Mouse (Mus musculus): ENCODE measurements at regions not wholly inside any gene's neighbourhood (a gene's known extent, or its start where the extent isn't known, plus 50 kb on each side); places are given as distances from the start of the nearest gene placed in this dataset.

DNA sequence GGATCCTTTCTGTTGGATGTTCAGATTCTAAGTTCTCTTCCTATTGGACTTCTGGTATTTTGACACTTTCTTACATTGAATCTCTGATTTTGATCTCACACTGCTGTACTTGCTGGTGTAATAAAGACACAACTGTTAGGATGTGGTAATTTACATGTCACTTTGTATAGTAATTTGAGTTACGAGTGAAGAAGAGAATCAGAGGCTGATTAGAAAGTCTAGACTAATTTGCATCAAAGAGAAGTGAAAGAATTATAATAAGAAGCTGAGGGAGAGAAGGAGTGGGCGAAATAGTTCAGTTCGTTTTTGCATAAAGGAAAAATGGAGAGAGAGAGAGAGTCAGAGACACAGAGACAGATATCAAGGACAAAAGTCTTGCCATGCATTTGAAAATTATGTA is 1142.8 kb upstream of the Cited2 start:
- no peak for ATAC-seq (replicated peaks; ENCODE audit: low FRiP score, low TSS enrichment, poor library complexity, severe bottlenecking)

GRCm38 (mm10) chr10:16588833-16589232 is 1134.2 kb upstream of the Cited2 start:
- no peak for ATAC-seq (replicated peaks; ENCODE audit: low FRiP score, low TSS enrichment, poor library complexity, severe bottlenecking)

DNA sequence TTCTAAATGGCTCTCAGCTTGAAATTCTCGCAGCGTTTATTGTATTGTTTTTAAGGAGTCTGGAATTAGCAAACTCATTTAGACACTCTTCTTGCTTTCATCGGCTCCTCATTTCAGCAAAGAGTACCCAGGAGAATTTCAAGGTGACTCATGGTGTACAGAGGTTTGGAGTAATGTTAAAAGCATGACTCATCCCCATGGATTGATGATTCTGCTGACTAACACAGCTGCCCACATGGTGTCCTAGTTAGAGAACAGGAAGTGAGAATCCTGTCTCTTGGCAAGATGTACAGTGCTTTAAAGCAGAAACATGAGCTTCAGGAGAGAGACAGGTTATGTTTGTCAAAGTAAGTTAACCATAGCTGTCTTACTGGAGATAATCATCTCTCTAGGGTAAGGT is 1133.6 kb upstream of the Cited2 start:
- no peak for ATAC-seq (replicated peaks; ENCODE audit: low FRiP score, low TSS enrichment, poor library complexity, severe bottlenecking)

DNA sequence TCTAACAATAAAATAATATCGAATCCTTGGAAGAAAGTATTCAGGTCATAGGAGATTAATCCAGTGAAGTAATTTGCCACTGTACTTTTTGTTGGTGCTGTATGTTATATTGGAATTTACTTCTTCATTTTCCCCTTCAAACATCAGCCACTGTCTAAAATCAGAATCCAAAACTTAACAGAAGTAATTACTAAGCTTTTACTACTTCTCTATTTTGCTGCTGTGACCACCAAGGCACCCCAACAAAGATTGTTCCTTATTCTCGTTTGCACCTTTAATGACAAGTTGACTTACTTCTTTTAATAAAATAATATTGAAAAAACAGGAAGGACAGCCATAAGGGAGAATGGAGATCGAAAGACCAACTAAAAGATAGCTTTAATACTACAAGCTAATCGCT is 1130.1 kb upstream of the Cited2 start:
- ATAC-seq (replicated peaks; ENCODE audit: low FRiP score, low TSS enrichment, poor library complexity, severe bottlenecking) = no peak

- ATAC-seq (replicated peaks; ENCODE audit: low FRiP score, low TSS enrichment, poor library complexity, severe bottlenecking) = no peak
Measured at GRCm38 (mm10) chr10:16600041-16600440, 1123.0 kb upstream of the Cited2 start.

DNA sequence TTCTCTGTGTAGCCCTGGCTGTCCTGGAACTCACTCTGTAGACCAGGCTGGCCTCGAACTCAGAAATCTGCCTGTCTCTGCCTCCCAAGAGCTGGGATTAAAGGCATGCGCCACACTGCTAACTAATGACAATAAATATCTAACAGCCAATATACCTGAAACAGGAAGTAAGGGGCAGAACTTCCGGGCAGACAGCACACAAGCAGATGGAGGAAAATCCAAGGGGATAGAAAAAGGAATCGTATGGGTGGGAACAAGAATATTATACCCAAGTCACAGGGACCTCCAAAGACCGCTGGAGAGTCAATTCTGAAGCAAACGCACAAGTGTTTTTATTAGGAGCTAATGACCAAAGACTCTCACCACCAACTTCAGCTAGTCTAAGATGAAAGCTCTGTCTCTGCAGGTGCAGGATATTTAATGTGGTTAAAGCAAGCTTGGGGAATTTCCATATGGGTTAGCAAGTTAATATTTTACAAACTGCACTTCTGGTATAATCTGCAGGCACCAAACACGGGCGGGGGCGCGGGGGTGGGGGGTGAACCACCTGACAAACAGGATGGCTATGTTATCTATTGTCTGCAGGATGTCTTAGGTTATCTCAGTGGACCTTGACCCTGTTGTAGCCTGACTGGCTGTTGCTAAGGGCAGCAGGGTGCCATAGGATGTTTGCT is 1122.3 kb upstream of the Cited2 start:
- peak; percentile 96 for ATAC-seq (replicated peaks; ENCODE audit: low FRiP score, low TSS enrichment, poor library complexity, severe bottlenecking)

GRCm38 (mm10) chr10:16601225-16601595 is 1121.8 kb upstream of the Cited2 start:
- ATAC-seq (replicated peaks; ENCODE audit: low FRiP score, low TSS enrichment, poor library complexity, severe bottlenecking) = peak; percentile 61

DNA sequence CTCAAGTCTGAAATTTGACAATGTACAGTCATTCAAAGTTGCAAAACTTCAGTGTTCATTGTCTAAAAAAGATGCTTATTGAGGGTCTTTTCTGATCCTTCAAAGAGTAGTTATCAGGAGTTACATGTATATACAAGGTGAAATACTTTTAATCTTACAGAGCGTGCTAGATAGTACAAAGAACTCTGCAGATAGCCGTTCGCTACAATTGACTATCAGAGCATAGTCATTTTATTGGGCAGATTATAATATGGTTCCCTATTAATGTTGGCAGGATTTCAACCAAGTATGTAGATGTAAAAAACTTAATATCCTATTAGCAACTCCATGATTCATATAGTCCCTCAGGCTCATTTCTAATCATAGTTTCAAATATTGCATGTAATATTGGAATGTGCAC is 1114.7 kb upstream of the Cited2 start:
- no peak for ATAC-seq (replicated peaks; ENCODE audit: low FRiP score, low TSS enrichment, poor library complexity, severe bottlenecking)

- no peak for ATAC-seq (replicated peaks; ENCODE audit: low FRiP score, low TSS enrichment, poor library complexity, severe bottlenecking)
Measured at GRCm38 (mm10) chr10:16618752-16619151, 1104.3 kb upstream of the Cited2 start.

DNA sequence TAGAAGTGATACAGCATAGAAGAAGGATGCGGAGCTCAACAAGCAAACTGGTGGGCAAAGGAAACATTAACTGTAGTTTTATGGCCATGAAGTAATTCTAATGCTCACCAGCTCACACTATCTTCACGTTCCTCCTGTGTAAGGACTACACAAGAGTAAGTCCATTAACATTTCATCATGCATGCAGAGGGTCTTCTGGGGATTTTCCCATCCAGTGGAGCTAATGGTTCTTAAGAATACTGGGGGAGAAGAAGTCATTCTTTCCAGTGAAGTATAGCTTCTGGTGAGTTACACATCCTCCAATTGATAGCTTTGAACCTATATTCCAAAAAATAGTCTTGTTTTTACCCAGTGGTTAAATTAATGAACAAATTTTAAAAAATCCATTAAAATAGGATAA is 1103.4 kb upstream of the Cited2 start:
- no peak for ATAC-seq (replicated peaks; ENCODE audit: low FRiP score, low TSS enrichment, poor library complexity, severe bottlenecking)

GRCm38 (mm10) chr10:16620804-16621559 is 1102.0 kb upstream of the Cited2 start:
- ATAC-seq (replicated peaks; ENCODE audit: low FRiP score, low TSS enrichment, poor library complexity, severe bottlenecking) = no peak

DNA sequence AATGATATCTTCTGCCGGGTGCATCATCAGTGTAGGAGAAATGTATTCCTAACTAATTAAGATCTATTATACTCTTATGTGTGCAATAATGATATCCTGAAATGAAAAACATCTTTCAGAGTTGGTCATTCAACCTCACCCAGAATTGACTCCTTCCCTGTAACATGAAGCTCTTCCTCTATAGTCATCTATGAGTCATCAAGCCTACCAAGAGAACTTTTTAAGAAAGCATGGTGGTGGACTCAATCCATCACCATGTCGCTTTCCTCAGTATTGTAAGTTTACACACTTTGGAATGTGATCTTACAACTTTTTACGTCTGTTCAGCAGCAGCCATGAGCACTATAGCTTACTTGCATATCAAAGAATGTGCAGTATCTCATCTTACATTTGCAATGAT is 1100.2 kb upstream of the Cited2 start:
- no peak for ATAC-seq (replicated peaks; ENCODE audit: low FRiP score, low TSS enrichment, poor library complexity, severe bottlenecking)

- no peak for ATAC-seq (replicated peaks; ENCODE audit: low FRiP score, low TSS enrichment, poor library complexity, severe bottlenecking)
Measured at GRCm38 (mm10) chr10:16633236-16633635, 1089.8 kb upstream of the Cited2 start.

- no peak for ATAC-seq (replicated peaks; ENCODE audit: low FRiP score, low TSS enrichment, poor library complexity, severe bottlenecking)
Measured at GRCm38 (mm10) chr10:16635463-16635862, 1087.6 kb upstream of the Cited2 start.

DNA sequence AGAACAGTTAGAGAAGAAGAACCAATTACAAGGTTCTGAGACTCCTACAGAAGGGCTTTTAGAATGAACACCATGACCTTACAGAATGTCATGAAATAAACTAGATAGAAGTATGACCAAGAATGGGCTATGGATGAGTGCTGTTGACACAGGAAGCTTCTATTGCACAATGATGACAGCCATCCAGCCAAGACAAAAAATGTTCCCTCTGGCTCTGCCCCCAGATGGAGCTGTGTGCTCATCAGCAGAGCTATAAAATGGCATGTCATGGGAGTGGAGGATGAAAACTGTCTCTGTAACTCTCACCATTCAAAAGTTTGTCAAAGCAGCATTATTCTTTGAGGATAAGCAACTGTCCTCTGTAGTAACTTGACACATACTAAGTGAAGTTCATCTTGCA is 1086.0 kb upstream of the Cited2 start:
- peak; percentile 67 for ATAC-seq (replicated peaks; ENCODE audit: low FRiP score, low TSS enrichment, poor library complexity, severe bottlenecking)

DNA sequence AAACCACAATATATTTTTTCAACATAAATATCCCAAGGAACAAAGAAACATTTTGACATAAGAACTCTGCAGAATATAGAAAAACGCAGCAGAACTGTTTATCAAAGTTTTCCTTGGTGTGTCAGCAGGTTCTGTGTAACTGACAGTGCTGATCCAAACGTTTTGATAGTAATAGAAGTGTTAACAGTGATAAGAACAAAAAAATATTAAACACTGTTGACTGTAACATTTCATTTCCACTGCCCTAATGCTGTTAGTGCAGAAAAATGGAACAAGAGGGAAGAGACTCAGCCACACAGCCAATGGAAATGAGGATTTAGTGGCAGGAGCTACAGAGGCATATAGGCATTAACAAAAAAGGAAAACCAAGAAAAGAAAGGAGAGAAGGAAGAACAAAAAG is 1084.9 kb upstream of the Cited2 start:
- peak; percentile 85 for ATAC-seq (replicated peaks; ENCODE audit: low FRiP score, low TSS enrichment, poor library complexity, severe bottlenecking)

DNA sequence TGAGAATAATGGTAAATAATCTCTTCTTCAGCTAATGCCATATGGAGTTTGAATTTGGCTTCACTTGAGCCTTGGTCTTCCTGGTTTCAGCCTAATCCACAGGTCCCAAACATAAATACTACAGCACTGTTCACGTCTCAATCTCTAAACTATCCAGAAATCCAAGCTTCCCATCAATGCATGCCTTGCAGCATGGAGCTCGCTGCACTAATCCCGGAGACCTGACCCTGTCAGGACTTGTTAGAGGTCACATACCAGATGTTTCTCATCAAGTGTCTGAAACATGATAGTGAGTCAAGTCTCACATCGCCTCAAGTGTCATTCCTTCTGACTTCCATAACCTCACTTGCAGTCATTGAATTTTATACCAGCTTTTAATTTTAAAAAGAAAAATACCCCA is 1082.9 kb upstream of the Cited2 start:
- no peak for ATAC-seq (replicated peaks; ENCODE audit: low FRiP score, low TSS enrichment, poor library complexity, severe bottlenecking)

GRCm38 (mm10) chr10:16650120-16650519 is 1072.9 kb upstream of the Cited2 start:
- ATAC-seq (replicated peaks; ENCODE audit: low FRiP score, low TSS enrichment, poor library complexity, severe bottlenecking) = no peak

DNA sequence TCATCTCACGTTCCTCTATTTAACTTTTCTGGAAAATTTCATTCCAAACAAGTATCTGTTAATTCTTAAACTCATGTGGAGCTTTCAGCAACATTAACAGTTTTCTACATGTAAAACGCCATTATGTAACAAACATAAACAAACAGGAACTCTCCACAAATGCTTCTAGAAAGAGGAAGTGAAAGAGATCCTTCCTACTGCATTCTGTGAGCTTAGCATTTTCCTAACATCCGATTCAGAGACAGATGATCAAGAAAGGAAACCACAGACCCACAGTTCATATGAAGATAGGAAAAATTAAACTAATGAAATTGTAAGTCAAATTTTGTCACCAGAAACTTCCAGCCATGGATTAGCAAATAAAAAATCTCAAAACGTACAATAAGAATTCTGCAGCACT is 1070.6 kb upstream of the Cited2 start:
- ATAC-seq (replicated peaks; ENCODE audit: low FRiP score, low TSS enrichment, poor library complexity, severe bottlenecking) = no peak

DNA sequence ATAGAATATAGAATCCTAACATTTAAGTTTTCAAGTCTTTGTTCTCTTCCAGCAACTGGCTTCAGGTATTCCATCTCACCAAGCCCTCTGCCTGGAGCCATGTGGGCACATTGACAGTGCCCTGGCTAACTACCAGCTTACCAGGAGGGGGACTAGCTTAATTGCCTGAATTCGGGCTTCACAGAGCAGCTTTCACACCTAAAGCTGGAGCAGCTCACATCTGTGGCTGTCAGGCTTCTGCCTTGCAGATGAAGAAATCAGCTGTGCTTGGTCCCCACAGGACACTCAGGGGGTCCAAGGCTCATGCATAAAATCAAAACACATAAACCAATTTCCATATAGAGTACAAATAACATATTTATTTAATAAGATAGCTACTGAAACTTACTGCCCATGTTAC is 1058.5 kb upstream of the Cited2 start:
- ATAC-seq (replicated peaks; ENCODE audit: low FRiP score, low TSS enrichment, poor library complexity, severe bottlenecking) = no peak

DNA sequence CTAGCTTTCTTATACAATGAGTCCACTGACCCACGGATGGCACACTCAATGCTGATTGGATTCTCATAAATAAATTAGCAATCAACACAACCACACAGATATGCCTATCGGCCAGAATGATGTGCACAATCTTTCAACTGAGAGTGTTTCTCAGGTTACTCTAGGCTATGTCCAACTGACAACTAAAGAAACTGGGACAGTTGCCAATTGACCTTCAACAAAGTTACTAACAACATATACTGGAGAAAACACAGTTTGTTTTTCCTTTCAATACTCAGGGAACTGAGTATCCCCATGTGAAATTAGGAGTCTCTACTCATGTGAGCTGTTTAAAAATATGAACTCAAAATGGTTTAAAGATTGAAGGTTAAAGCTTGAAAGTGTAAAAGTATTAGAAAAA is 1052.7 kb upstream of the Cited2 start:
- no peak for ATAC-seq (replicated peaks; ENCODE audit: low FRiP score, low TSS enrichment, poor library complexity, severe bottlenecking)
